Mouse (Mus musculus) heart, adult 8-10 months (tissue): ENCODE results near the gene Cops7a. TPM values are rescaled to one million over a fixed set of nuclear protein-coding genes. Genes with fewer than 3 reads are reported as not detected.

Experiments
- DNase-seq: peaks from one replicate; pipeline ENCODE4 v3.0.0; 2022; ENCODE audit warnings: low spot score
- total RNA-seq, 4 experiments: library from RNA; stranded (reverse); gene quantifications; 2 replicates each; pipeline ENCODE4 v1.2.4; 2022

The Cops7a gene
- total RNA-seq, 4 experiments from 2014 or later: 98.1 to 109 (median 103) TPM

DNA sequence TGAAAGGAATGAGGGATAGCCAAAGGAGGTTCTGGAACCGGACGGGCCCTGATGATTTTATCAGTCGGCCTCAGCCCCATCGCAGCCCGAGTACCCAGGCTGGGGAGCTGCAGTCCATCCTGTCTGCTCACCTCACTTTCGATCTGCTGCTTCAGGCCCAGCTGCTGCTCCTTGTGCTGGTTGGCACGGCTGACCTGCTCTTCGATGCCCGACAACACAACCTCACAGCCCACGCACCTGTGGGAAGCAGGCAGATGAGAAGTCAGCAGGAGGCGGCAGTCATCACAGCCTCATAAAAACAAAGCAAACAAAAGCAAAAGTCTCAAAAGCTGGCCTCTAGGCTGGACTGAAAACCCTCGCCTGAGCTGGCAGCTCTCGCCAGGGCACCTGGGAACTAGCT, 5.4 kb downstream of the Cops7a start:
- no peak for DNase-seq

DNA sequence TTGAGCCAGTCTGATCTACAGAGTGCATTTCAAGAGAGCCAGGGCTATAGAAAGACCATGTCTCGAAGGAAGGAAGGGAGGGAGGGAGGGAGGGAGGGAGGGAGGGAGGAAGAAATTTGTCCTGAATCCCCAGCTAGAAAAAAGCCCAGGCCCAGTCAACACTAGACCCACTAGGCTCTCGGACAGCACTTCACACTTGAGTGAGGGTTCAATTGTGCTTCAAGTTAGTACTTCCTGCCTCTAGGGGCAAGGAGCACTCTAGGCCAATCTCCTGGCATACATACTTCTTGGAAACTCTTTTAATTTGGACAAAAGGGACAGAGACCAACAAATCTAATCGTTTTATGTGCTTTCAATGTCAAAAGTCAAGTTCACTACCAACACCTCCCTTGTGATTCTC, 7.2 kb downstream of the Cops7a start:
- no peak for DNase-seq

GRCm38 (mm10) chr6:124955212-124955611, 10.1 kb downstream of the Cops7a start:
- DNase-seq: no peak

- DNase-seq: no peak
Observed at GRCm38 (mm10) chr6:124953991-124954715, 11.2 kb downstream of the Cops7a start.

- no peak for DNase-seq
Observed at GRCm38 (mm10) chr6:124943526-124943925, 21.8 kb downstream of the Cops7a start.

GRCm38 (mm10) chr6:124941679-124942078, 23.7 kb downstream of the Cops7a start:
- DNase-seq: no peak

- no peak for DNase-seq
Observed at GRCm38 (mm10) chr6:124938554-124938953, 26.8 kb downstream of the Cops7a start.

DNA sequence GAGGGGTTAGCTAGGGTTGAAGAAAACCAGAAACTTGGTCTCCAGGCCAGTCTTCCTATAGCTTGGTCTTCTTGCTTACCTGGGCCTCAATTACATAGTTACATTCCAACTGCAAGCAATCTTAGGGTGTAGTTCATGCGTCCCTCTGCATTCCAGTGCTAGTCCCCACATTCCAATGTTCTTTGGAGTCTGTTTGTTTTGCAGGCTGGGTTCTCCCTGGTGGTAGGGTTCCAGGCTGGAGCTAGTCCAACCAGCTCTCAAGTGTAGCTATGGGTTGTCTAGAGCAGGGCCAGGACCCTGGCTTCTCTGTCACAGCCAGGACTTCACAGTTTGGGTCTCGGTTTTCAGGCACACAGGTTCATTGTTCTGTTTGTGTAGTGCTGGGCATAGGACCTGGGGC, 27.8 kb downstream of the Cops7a start:
- no peak for DNase-seq

DNA sequence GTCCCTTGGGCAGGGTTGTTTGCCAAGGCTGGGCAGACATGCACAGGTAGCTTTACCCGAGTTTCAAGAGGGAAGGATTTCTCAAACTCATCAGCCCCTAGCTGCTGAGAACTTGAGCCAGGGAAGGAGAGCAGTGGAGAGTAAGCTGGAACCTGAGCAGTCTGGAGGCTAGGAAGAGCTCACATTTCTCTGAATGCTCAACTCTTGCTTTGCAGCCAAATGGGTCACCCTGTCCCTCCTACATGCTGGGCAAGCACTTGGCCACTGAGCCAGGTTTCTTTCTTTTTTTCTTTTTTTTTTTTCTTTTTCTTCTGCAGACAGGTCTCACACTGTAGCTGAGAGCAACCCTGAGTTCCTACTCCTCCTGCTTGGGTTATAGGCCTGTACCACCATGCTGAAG, 28.7 kb downstream of the Cops7a start:
- no peak for DNase-seq

DNA sequence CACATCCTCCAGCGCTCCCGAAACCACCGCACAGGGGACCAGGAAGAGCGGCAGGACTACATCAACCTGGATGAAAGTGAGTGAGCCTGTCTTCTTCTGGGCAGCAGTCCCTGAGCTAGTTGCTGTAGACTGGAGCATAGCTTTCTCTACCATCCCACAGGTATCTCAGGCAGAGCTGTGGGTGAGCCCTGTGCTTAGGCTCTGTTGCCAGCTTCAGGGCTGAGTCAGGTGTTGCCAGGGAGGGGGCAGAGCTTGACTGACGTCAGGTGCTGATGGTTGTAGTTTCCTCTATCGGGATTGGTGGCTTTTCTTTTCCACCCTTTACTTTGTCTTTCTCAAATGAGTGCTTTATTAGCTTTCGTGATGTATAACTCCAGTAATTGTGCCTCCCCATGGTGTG, 30.7 kb downstream of the Cops7a start:
- no peak for DNase-seq

DNA sequence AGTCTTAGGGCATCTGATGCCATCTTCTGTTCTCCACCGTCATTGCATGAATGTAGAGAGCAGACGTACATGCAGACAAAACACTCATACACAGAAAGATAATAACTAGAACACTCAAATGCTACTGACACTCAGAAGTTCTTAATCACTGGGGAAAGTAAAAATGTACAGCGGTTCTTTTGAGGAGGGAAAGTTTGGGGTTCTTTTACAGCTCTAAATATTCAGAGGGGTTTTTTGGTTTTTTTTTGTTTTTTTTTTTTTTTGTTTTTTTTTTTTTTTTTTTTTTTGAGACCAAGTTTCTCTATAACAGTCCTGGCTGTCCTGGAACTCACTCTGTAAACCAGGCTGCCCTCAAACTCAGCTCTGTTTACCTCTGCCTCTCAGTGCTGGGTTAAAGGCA, 32.2 kb downstream of the Cops7a start:
- DNase-seq: no peak

- DNase-seq: no peak
Observed at GRCm38 (mm10) chr6:124932314-124932695, 33.0 kb downstream of the Cops7a start.

- DNase-seq: no peak
Observed at GRCm38 (mm10) chr6:124931525-124932313, 33.6 kb downstream of the Cops7a start.

GRCm38 (mm10) chr6:124930754-124931524, 34.4 kb downstream of the Cops7a start, which contains the start of gene Mlf2:
Gene Mlf2 (plus strand): TSS chr6:124931386.
- DNase-seq: peak; percentile 99

DNA sequence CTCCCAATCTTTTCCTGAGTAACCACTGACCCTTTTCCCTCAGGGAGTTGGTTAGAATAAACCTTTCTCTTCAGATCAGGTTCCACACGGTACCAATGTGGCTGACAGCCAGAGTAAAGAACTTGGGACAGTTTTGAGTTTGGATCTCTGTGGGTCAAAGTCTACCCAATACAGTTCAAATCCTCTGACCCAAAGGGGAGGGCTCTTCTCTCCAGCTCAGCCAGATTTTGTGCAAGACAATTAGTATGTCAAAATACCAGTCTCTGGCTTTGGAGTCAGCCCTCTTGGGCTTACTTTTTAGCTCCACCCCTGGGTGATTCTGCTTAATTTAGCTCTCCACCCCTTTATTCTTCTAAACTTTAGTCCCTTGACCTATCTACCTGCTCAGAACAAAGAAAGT, 35.1 kb downstream of the Cops7a start:
- no peak for DNase-seq

DNA sequence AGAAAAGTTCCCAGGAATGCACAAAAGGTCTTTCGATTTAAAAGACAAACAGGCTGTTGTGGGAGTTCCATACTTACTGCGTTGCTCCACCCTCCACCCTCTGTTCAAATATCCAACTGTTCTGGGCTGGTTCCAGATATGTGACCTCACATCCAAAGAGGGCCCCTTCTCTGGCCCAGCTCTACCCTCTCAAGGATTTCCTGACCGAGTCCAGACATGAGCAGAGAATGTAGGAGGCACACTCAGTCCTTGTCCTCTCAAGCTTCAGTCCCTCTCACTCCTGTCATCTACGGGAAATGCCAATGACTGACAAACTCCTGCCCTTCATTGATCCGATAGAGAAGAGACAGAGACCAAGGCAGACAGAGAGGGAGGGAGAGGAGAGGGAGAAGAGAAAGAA, 39.4 kb downstream of the Cops7a start:
- DNase-seq: no peak

DNA sequence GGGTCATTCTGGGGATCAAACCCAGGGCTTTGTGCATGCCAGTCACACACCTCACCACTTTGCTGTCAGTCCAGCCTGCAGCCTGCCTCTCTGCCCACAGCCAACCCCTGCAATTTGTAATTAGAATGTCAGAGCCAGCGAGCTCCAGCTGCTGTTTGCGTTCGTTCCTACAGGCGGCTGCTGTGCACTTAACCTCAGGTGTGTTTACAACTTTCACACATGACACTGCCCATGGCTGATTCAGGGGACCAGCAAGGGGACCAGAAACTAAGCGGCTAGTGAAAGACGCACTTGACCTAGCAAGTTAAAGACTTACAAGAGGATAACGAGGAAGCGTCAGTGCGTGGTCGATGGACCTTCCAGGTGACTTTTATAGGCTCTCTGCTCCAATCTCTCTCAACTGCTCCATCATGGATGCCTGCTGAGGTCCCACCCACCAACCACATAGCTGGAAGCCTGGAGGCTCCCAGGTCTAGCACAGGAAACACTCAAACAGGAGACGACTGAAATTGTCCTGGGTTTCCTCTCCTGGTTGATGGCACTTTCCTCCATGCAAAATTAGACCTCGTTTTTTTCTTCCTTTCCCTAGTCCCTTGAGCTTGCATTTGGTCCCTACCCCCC, 40.1 kb downstream of the Cops7a start:
- no peak for DNase-seq

DNA sequence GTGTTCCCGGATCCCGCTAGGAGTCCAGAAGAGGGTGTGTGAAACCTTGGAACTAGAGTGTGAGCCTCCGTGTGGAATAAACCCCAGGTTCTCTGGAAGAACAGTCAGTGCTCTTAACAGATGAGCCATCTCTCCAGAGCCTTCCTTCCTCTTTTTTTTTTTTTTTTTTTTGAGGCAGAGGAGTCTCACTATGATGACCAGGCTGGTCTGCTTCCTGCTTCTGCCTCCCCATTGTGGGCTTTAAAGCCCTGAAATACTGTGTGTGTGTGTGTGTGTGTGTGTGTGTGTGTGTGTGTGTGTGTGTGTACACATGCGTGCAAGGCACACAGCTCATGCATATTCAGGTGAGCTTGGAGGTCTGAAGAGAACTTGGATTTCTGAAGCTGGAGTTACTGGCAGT, 43.8 kb downstream of the Cops7a start:
- no peak for DNase-seq

- DNase-seq: no peak
Observed at GRCm38 (mm10) chr6:124920318-124921085, 44.8 kb downstream of the Cops7a start.

DNA sequence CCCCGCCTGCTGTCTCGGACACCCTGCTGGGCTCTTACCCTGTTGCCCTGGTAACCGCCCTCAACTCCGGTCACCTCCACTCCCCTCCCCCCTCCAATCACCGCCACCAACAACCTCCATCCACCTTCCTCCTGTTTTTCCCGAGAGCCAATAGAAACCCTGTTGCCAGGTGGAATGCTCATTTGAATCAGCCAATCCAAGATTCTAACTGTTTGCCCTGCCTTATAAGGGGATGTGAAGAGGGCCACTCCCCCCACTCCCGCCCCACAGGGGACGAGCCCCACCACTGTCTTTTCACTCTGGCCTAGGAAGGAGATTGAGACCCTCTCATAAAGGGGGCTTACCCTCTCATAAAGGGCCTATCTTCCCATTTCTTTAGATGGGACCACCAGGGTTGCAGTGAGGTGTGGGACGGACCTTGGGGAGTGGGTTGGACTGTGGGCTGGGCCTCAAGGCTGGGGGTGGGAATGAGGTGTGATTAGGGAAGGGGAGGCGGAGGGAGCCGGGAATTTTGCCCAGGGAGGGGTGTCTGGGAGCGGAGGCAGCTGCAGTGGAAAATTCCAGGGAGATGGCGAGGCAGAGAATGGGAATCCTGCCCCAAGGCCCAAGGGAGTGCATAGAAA, 45.5 kb downstream of the Cops7a start, which contains the start of gene Ptms:
Ptms (minus strand) TSS at position 409 of the 623 bp plus-strand sequence.
- DNase-seq: peak; percentile 96
